Mouse (Mus musculus): ENCODE data around the gene Nectin4.
A peak's percentile ranks its signal among the peaks of the same experiment; 100 is the strongest.

Gene Nectin4

DNA sequence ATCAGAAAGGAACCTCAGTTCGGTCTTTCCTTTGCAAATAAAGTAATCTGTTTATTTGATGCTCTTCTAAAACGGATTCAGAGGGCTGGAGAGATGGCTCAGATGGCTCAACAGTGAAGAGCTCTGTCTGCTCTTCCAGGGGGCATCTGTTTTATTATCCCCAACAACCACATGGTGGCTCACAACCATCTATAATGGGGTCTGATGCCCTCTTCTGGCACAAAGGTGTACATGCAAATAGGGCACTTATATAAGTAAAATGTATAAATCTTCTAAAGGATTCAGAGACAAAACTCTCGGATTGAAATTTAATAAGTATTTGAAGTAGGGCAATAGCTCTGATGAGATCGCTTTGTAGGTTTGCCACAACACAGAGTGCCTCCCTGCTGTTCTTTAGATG is 11.5 kb upstream of the Nectin4 start:
- peak; percentile 46 to 51 for DNase-seq (ENCODE audit: low spot score in 2 of 2)

DNA sequence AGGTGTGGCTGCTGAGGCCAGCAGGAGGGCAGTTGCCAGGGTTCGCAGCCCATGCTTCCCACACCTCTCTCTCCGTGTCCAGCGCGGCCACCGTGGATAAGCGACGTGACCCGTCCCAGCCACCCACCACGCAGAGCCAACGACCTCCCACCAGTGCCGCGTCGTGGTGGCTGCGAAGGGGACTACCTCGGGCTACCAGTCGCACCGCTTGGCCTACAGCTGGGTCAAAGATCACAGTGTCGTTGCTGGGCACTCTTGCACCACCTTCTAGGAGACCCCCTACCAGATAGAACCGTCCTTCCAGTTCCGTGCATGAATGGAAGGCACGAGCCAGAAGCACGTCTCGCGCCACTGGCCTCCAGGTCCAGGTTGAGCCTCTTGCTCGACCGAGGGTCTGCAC is 9.6 kb upstream of the Nectin4 start:
- no peak for DNase-seq (ENCODE audit: low spot score in 2 of 2)

DNA sequence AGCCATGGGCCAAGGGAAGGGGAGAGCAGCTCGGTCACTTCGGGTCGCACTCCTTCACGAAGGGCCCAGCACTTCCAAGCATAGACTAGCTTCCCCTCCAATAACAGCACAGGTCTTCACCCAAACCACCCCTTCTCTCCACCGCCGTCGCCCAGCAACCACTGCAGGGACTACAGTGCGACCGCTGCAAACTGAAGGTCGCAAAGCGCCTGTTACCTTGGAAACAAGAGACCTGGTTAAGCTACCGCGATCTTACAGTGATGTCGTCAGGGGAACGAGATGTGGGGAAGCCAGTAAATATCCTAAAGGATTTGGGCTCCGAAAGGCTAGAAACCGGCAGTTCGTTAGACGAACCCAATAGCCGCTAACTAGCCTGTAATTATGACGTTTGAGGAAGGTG is 9.2 kb upstream of the Nectin4 start, which contains the start of gene Klhdc9:
Gene Klhdc9, minus strand, starts transcription at position 143 of the 400 bp plus-strand sequence.
- DNase-seq (ENCODE audit: low spot score in 2 of 2) = peak; percentile 88 to 93

DNA sequence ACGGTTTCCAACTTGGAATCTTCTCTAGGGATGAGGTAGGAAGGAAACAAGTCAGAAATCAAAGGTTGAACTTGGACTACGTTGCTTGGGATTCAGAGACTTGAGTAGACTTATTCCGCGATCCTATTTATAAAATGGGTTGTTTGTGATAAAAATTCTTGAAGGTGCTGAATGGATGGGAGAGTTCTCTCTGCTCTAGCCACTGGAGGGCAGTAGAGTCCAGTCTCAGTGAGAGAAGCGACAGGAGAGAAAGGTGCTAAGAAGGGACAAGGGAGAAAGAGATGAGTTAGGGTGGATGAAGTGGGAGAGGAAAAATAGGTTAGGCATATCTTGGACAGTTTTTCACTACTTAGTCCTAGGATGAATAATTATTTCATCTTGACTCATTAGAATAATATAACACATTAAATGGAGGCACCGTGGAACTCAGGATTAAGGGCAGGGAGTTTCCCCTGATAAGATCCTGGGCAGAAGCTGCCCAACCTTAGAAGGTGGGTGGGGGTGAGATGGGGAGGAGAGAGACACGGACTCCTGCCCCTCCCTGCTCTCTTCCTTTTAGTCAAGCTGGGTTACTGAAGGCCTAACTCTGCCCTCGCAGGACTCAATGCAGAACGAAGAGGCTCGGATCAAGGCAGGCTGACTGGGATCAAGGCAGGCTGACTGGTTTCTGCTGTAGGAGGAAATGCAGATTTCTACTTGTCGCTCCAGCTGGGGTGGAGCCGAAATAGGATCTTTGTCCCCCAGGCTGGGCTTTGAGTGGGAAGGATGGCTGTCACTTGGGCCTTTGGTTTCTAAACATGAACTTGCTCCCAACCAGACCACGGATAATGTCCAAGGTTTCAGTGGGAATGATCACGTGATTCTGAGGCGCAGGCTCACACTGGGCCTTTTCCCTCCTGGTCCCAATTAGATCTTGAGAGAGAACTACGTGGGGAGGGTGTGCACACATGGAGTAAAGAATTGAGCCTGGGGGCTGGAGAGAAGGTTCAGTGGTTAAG is 8.5 kb upstream of the Nectin4 start:
- peak; percentile 72 to 82 for DNase-seq (ENCODE audit: low spot score in 2 of 2)

DNA sequence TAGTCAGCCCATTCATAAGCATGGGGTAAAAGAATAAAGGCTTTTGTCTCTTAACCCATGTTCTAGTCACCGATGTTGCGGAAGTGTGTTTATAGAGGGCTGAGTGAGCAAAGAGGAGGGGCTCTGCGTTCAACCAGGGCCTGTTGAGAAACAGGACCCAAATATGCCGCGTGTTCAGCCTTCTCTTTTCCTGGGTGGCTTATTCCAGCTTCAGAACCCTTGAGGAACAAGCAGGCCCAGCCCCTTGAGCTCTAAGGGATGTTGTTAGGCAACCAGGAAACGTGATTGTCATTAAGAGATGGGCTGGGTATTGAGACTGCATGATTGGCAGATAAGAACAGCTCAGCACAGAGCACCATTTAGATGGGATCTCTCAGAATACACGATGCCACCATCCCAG is 4.0 kb upstream of the Nectin4 start:
- DNase-seq (ENCODE audit: low spot score in 2 of 2) = no peak

DNA sequence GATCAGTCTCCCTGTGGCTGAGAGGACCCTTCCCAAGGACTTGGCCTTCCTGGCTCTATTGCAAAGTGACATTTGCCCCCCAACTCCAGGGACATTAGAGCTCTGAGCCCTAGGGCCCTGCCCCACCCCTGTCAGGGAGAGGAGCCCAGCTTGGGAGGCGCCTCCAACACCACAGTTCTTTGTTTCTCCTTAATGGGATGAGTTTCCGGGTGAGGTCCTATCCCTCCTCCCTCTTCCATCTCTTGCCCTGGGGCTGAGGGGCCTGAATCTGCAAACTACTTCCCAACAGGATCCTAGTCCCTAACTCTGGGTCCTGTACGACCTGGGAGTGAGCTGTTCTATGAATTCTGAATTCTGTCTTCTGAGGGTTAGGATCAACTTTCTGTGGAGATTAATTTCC is 3.0 kb downstream of the Nectin4 start:
- DNase-seq (ENCODE audit: low spot score in 2 of 2) = no peak

DNA sequence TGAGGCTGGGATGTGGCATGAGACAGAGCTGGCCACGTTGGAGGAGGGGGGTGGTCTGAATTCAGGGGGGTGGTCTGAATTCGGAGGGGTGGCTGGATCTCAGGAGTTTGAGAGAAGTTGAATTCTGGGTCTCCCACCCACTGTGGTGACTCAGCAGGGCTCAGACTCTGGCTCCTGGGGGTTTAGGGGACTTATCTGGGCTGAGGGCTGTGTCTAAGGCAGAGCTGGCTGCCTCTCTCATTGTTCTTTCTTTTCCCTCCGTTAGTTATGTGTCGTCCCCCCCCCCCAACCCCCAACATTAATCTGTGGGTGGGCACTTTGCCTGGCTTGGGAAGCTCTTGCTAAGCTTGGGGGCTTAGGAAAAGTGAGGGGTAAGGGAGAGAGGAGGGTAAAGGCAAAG is 4.0 kb downstream of the Nectin4 start:
- DNase-seq (ENCODE audit: low spot score in 2 of 2) = no peak

DNA sequence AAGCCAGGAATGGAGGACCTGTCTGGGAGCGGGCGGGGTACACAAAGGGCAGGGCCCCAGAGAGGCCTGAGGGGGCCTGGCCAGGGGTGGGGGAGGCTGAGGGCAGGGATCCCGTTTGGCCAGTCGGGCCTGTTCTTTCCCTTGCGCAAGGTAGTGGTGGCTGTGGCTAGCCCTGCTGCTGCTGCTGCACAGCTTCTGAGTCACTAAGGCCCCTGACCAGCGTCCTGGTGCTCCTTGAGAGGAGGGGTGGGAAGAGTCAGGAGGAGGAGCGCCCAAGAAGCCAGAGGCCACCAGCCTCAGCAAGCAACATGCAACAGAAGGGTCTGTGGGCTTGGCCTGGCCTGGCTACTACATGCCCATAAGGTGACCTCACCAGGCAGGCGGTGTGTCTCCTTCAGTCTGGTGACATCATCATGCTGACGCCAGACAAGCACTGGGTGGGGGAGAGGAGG is 5.8 kb downstream of the Nectin4 start:
- no peak for DNase-seq (ENCODE audit: low spot score in 2 of 2)

DNA sequence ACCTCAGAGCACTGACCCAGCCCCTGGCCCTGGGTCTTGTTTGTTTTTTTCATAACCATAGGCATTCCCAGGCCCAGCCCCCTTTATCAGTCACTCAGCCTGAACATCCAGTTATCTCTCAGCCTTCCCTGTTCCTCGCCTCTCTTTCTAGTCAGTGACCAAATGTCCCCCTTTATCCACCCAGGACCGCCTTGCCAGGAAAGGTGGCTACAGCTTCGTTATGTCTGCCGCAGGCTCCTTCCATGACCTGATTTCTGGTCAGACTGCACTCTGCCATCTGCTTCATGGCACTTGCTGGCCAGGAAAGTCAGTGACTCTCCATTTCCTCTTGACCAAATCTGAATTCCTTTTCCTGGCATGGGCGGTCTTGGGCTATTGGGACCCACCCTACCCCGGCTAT is 8.4 kb downstream of the Nectin4 start:
- no peak for DNase-seq (ENCODE audit: low spot score in 2 of 2)

DNA sequence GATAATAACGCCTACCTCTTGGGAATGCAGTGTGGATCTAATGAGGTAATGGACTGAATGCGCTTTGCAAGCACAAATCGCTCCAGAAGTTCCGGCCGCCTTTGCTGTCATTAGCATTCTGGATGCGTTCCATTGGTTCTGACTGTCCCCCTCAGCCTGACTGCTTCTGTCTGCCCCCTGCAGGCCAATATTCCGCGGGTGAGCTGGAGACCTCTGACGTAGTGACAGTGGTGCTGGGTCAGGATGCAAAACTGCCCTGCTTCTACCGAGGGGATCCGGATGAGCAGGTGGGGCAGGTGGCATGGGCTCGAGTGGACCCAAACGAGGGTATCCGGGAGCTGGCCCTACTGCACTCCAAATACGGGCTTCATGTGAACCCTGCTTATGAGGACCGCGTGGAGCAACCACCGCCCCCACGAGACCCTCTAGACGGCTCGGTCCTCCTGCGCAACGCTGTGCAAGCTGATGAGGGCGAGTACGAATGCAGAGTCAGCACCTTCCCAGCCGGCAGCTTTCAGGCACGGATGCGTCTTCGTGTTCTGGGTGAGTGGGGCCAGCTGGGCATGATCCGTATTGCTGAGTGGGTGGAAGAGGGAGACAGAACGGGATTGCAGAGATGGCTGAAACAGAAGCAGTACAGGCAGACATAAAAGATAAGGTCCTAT is 10.2 kb downstream of the Nectin4 start:
- DNase-seq (ENCODE audit: low spot score in 2 of 2) = peak; percentile 77 to 80

DNA sequence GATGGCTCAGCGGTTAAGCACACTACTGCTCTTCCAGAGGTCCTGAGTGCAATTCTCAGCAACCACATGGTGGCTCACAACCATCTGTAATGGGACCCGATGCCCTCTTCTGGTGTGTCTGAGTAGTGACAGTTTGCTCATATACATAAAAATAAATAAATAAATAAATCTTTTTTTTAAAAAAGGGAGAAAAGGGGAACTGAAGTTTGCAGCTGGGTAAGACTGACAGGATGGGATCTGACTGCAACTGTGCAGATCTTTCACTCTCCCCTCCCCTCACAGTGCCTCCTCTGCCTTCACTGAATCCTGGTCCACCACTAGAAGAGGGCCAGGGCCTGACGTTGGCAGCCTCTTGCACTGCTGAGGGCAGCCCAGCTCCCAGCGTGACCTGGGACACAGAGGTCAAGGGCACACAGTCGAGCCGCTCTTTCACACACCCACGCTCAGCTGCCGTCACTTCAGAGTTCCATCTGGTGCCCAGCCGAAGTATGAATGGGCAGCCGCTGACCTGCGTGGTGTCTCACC is 12.3 kb downstream of the Nectin4 start:
- no peak for DNase-seq (ENCODE audit: low spot score in 2 of 2)

DNA sequence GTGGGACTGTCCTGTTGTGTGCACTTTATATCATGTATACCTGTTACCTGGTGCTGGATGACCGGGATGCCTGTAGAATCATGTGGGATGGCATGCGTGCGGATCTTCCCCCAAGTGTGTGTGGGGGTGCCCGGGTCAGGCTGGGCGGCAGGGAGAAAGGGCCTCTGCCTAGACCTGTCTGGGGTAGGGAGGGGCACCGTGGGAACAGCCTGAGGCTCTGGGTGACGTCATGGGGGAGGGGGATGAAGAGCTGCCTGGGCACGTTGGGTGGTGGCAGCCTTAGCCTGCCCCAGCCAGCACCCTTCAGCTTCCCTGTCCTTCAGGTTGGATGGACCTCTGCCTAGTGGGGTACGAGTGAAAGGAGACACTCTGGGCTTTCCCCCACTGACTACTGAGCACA is 14.5 kb downstream of the Nectin4 start:
- no peak for DNase-seq (ENCODE audit: low spot score in 2 of 2)

DNA sequence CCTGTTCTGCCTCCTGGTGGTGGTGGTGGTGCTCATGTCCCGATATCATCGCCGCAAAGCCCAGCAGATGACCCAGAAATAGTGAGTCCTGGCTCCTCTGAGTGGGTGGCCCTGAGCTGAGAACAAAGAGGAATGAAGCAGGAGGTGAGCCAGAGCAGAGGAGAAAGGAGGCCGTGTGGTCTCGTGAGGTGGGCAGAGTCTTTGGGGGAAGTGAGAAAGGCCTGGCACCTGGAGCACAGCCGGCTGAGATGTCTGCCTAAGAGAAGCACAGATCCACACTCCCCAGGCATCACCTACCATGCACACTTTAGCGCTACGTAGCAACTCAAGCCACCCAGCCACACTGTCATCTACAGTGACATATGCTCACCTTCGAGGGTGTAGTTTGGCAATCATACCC is 15.3 kb downstream of the Nectin4 start:
- DNase-seq (ENCODE audit: low spot score in 2 of 2) = peak in 1 of 2 experiments; percentile 38

DNA sequence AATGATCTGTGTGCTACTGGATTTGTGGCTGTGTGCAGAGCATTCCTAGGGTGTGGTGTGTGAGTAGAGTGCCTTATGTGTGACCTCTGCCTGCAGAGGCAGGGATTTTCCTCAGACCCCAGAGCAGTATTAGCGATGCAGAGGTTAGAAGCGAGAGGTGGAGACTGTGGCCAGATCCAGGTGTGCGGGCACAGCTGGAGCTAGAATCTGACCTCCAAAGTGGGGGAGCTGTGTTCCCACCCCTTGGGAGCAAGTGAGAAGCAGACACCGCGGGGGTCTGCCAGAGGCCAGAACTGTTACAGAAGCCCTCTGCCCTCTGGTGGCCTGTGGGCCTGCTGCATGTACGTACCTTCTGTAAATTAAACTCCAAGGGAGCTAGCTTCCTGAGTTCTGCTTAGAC is 17.2 kb downstream of the Nectin4 start:
- DNase-seq (ENCODE audit: low spot score in 2 of 2) = peak in 1 of 2 experiments; percentile 50

DNA sequence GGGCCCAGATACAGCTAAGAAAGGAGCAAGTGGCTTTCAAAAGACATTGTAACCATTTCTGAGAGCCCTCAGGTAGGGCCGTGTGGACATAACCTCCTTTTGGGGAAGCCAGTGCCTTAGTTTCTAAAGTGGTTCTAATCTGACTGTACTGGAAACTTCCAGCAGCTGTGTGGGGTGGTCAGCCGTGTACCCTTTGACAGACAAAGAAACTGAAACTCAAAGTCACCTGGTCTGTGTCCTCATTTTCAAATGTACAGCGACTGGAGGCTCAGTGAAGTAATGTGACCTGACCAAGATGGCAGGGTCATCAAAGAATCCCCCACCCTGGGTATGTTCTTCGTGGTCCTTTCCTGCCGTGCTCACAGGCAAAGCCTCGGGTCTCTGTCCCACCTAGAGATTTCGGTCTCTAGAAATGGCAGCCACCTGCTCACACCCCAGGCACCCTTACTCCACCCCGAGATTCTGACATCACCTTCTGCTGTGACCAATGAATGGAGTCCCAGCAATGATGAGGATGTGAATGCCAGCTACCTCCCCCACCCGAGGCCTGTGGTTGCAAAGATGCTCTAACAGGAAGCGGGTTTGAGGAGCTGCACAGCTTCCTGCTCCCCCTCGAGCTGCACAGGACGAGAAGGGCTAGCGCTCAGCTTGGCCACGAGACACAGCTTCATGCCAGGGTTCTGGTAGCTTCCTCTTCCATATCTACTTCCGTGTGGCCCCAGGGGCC is 18.6 kb downstream of the Nectin4 start, which contains the start of gene Arhgap30:
Gene Arhgap30, plus strand, starts transcription at position 579 of the 727 bp plus-strand sequence.
- DNase-seq (ENCODE audit: low spot score in 2 of 2) = peak; percentile 96 to 97

DNA sequence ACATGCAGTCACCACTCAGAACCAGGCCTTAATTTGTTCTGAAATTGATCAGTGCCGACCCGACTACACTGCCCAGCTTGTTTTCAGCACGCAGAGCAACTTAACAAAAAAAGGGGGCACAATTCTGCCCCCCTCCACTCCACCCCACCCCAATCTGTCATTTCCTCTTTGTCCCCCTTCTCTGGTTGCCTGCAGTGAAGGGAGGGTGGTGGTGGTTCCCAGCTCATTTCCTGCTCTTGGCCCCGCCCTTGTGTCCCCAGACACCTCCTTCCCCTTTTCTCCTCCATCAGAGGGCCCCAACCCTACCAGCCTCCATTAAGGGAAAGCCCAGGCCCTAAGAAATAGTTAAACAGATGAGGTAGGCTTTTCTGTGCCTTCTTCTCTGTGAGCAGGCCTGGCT is 20.2 kb downstream of the Nectin4 start:
- DNase-seq (ENCODE audit: low spot score in 2 of 2) = peak; percentile 91 to 92

DNA sequence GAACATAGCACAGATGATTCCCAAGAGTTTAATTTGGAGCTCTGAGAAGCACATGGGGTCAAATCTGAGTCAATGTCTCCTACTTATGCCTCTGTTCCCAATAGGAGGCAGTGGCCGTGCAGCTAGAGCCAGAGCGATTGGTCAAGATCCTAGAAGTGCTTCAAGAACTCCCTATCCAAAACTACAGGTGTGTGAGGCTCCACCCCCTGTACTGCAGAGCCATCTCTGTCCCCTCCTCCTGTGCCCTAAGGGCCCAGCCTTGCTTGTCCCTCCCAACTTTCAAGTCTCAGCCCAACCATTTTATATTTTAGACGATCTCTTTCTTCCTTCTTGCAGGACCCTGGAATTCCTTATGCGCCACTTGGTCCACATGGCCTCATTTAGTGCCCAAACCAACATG is 31.9 kb downstream of the Nectin4 start:
- DNase-seq (ENCODE audit: low spot score in 2 of 2) = no peak

DNA sequence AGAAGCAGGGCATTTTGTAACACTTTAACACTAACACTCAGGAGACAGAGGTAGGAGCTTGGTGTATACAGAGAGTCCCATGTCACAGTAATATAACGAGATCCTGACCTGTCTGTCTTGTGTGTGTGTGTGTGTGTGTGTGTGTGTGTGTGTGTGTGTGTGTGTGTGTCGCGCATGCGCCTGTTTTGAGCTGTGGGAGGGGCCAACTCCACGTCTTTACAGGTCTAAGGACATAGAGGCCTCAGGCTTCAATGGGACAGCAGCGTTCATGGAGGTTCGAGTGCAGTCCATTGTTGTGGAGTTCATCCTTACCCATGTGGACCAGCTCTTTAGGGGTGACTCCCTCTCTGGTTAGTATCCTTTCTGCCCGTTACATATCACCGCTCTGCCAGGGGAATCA is 33.1 kb downstream of the Nectin4 start:
- no peak for DNase-seq (ENCODE audit: low spot score in 2 of 2)

DNA sequence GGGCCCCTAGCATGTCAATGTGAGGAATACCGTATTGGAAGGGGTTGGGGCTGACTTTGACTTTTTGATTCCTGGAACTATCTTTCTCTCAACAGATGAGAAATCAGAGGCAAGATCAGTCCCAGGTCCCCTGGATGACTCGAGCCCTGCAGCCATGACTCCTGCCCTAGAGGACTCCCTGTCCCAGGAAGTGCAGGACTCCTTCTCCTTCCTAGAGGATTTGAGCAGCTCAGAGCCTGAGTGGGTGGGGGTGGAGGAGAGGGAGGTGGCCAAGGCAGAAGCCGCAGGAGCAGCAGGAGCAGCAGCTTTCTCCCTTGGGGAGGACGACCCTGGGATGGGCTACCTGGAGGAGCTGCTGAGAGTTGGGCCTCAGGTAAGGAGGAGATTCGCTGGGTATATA is 37.4 kb downstream of the Nectin4 start:
- DNase-seq (ENCODE audit: low spot score in 2 of 2) = no peak

DNA sequence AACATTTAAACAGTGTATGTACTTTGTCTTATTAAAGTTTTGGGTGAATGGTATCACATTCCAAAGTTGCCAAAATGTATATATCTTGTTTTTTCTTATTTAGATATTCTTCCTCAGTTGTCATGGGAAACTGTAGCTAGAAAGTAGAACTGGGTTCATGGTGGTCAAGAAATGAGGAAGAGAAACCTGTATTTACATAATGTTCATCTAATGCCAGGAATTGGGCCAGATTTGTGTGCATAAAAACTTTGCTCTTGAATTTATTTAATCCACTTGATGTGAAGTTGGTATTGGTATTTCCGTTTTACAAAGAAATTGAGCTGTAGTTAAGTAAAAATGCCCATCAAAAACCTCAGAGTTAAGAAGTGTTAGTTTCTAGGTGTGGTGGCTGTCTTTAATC is 40.3 kb downstream of the Nectin4 start:
- DNase-seq (ENCODE audit: low spot score in 2 of 2) = peak in 1 of 2 experiments; percentile 55

DNA sequence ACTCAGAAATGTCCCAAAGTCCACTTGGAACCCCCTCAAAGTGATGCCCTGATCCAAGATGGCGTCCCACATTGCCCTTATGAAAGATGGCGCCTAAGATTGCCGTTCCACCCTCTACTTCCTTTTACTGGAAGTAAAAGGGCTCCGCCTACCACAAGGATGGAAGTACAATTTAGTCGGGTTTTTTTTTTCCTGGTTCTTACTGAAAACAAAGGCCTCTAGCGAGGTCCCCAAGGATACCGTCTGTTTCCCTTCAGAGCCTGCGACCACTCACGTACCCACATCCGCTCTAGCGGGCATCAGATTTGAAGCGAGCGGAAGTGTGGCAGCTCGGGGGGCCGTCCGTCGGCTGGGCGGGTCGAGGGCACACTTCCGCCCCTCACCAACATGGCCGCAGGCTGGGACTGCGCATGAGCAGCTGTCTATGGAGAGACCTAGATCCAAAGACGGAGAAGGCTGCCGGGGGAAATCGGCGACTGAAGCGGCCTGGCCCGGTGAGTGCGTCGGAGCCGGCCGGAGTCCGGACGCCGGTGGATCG is 41.1 kb downstream of the Nectin4 start, which contains the start of gene Usf1:
Gene Usf1, plus strand, starts transcription at position 367 of the 538 bp plus-strand sequence.
- peak; percentile 94 to 95 for DNase-seq (ENCODE audit: low spot score in 2 of 2)

Data from spleen, postnatal 36 days (tissue).